Mouse (Mus musculus) limb, embryonic 13.5 days (tissue): Measurements from ENCODE around the gene Ppp2r2d. TPM values are rescaled to one million over a fixed set of nuclear protein-coding genes. Genes with fewer than 3 reads are reported as not detected.

Source experiments
- ATAC-seq: fragments of 200-750 bp; cut with Nextera tagmentation; 2 replicates; pipeline ENCODE4 v1.8.0; 2017; ENCODE audit warnings: low read depth, moderate number of reproducible peaks, moderate TSS enrichment; ENCODE audit not compliant: low FRiP score
- H3K27ac ChIP-seq: fragments of 300-500 bp; sonication (generic); 2 replicates; pipeline ENCODE4 v1.5.1; 2015; ENCODE audit warnings: inconsistent platforms, mild to moderate bottlenecking, moderate library complexity
- H3K27me3 ChIP-seq: fragments of 300-500 bp; sonication (generic); 2 replicates; pipeline ENCODE4 v1.6.1; 2015; ENCODE audit warnings: mild to moderate bottlenecking, inconsistent platforms
- H3K36me3 ChIP-seq: fragments of 300-500 bp; sonication (generic); 2 replicates; pipeline ENCODE4 v1.6.1; 2015; ENCODE audit warnings: inconsistent platforms, mild to moderate bottlenecking, moderate library complexity
- H3K4me1 ChIP-seq: fragments of 300-500 bp; sonication (generic); 2 replicates; pipeline ENCODE4 v1.6.1; 2015; ENCODE audit warnings: inconsistent platforms
- H3K4me2 ChIP-seq: fragments of 300-500 bp; sonication (generic); replicated peaks from 2 replicates; pipeline ENCODE4 v1.6.1; 2015; ENCODE audit warnings: inconsistent platforms, mild to moderate bottlenecking, moderate library complexity
- H3K4me3 ChIP-seq: fragments of 300-500 bp; sonication (generic); 2 replicates; pipeline ENCODE4 v1.5.1; 2015; ENCODE audit warnings: moderate library complexity, mild to moderate bottlenecking, inconsistent platforms
- H3K9ac ChIP-seq: fragments of 300-500 bp; sonication (generic); 2 replicates; pipeline ENCODE4 v1.6.1; 2015; ENCODE audit warnings: mild to moderate bottlenecking, inconsistent platforms
- H3K9me3 ChIP-seq: fragments of 300-500 bp; sonication (generic); 2 replicates; pipeline ENCODE4 v1.6.1; 2016; ENCODE audit warnings: inconsistent platforms
- WGBS: fragments of 180-500 bp; shearing (Covaris S2); methylation state at CpG from one replicate; pipeline ENCODE4 v1.1.7; 2015; 5-methylcytosine and 5-hydroxymethylcytosine counted together
- polyA plus RNA-seq: library from polyadenylated mRNA; unstranded; fragments of >200 nt; fragmentation: Nextera tagmentation; extraction: Ambion mirVana; gene quantifications from 2 replicates; pipeline ENCODE4 v1.2.1, GENCODE M21; 2015

Ppp2r2d gene
- polyA plus RNA-seq, 1 experiment from 2014 or later: 39.7 TPM

DNA sequence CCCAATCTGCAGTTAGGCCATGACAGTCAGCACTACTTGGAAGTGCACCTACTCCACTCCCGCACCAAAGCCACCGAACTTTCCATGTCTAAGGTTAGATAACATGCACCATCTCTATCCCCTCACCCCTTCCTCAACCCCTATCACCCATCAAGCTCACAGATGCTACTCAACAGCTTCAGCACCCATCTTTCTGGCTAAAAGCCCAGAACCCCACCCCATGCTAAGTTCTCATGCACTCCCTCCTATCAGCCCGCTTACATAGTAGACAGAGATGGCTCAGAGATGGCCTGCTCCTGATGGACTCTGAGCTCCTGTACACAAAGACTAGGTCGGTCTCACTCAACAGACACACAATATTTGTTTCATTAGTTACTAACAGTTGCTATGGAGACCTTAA, 2.5 kb upstream of the Ppp2r2d start:
- Histone ChIP-seq H3K4me2 (no peak overlapping the region), H3K9ac (0 out of 2 replicates have a peak overlapping the region, but pooled peaks have one; percentile 1), H3K36me3 (peaks cover 4% of the 10 kb centered on the region; the same call in 1 of the 2 replicates), H3K4me3 (no peak overlapping the region), H3K27ac (no peak overlapping the region), H3K4me1 (peaks cover 39% of the 10 kb centered on the region), H3K27me3 (no peaks in the 10 kb centered on the region), H3K9me3 (no peaks in the 10 kb centered on the region)
- ATAC-seq: no peak
- WGBS: 89% methylated on average over 4 of the region's 4 CpGs

DNA sequence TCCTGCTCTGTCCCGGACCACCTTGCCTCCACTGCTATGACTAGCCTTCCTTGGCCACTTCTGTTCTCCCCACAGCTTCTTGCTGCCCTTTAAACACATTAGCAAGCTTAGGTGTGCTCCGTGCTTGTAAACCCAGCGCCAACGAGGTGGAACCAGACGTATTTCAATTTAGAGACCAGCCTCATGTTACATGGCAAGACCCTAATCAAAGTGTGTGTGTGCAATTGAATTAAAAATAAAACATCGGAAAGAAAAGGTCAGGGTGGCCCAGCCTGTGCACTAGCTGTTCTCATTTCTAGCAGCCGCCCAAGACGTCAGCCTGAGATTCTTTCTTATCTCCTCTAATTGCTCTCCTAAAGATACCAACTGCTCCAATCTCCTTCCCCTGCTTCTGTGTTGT, 768 bp upstream of the Ppp2r2d start:
- no peak overlapping the region; the same call in 1 of the 2 replicates for H3K27ac ChIP-seq
- peak overlapping the region; percentile 51 for H3K9ac ChIP-seq
- no peaks in the 10 kb centered on the region for H3K9me3 ChIP-seq
- WGBS: 30% methylated on average over 8 of the region's 8 CpGs
- H3K4me2 ChIP-seq: peak overlapping the region; percentile 95
- H3K4me3 ChIP-seq: peak overlapping the region; percentile 98
- peaks cover 11% of the 10 kb centered on the region for H3K36me3 ChIP-seq
- peaks cover 39% of the 10 kb centered on the region for H3K4me1 ChIP-seq
- no peaks in the 10 kb centered on the region for H3K27me3 ChIP-seq
- no peak for ATAC-seq

DNA sequence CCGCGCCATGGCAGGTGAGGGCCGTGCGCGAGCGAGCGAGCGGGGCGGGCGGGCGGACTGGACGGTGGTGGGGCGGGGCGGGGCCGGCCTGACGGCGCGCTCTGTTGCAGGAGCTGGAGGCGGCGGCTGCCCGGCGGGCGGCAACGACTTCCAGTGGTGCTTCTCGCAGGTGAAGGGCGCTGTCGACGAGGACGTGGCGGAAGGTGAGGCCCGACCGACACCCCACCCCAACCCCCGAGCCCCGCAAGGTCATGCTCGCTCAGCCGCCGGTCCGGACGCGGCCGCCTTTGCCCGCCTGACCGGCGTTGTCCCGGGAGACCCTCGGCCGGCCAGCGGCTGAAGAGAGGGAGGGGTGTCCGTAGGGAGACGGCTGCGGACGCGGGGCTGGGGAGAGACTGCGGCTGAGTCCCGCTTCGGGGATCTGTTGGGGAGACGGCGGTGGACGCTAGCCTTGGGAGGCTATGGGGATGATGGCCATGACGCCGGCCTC, 668 bp downstream of the Ppp2r2d start:
- WGBS: 0% methylated on average over 60 of the region's 61 CpGs
- Histone ChIP-seq H3K36me3 (peaks cover 16% of the 10 kb centered on the region), H3K9me3 (no peaks in the 10 kb centered on the region)

GRCm38 (mm10) chr7:138847316-138848027, 1.6 kb downstream of the Ppp2r2d start:
- H3K4me2 ChIP-seq: peak overlapping the region; percentile 95
- H3K4me1 ChIP-seq: peaks cover 33% of the 10 kb centered on the region
- peak overlapping the region; percentile 98 for H3K4me3 ChIP-seq
- no peaks in the 10 kb centered on the region for H3K9me3 ChIP-seq
- H3K36me3 ChIP-seq: peaks cover 22% of the 10 kb centered on the region
- no peak for ATAC-seq
- peak overlapping the region; percentile 98 for H3K9ac ChIP-seq
- no peaks in the 10 kb centered on the region for H3K27me3 ChIP-seq
- no peak overlapping the region for H3K27ac ChIP-seq
- 46% methylated on average over 13 of the region's 13 CpGs for whole genome bisulfite sequencing

More for the DNA sequence above, 668 bp downstream of the Ppp2r2d start:
- Histone ChIP-seq H3K27me3 (no peaks in the 10 kb centered on the region), H3K9ac (peak overlapping the region; percentile 98), H3K4me3 (peak overlapping the region; percentile 98), H3K27ac (peak overlapping the region; percentile 93), H3K4me2 (peak overlapping the region; percentile 95), H3K4me1 (peaks cover 33% of the 10 kb centered on the region)
- ATAC-seq: peak; percentile 83

DNA sequence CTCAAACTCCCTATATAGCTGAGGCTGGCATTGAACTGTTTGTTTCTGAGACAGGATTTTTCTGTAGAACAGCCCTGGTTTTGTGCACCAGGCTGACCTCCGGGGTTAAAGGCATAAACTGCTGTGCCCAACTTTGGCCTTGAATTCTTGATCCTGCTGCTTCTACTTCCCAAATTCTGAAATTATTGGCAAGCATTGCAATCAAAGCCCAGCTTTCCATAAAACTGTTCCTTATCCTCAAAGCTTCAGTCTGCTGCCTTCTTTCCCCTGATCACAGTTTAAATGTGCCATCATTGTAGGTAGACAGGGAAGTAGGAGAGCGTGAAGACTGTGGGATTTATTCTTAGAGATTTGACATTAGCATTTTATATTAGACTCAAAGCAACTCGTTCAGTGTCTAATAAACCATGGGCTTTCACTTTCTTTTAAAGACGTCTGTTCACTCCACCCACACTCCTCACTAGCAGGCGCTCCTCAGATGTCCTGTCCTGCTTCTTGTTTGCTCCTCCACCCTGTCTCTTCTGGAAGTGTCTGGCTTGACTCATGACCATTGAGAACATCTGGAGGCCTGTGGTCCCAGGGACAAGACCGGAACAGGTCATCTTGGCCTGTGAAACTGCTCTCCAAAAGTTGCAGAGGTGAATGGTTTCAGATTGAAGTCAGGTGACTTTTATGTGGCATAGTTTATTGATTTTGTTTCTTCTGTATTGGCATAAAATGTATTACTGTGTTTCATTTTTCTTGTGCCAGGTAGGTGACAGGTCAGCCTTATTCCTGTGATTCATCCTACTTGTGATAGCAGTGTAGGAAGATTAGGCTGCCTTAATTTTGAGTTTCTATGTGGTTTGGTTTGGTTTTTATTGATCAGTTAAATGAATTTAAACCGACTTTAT, 2.4 kb downstream of the Ppp2r2d start:
- Histone ChIP-seq H3K27me3 (no peaks in the 10 kb centered on the region), H3K4me2 (peak overlapping the region; percentile 95), H3K9ac (peak overlapping the region; percentile 98), H3K9me3 (no peaks in the 10 kb centered on the region), H3K36me3 (peaks cover 30% of the 10 kb centered on the region), H3K27ac (no peak overlapping the region), H3K4me3 (peak overlapping the region; percentile 98), H3K4me1 (peaks cover 32% of the 10 kb centered on the region)
- ATAC-seq: no peak
- 76% methylated on average over 7 of the region's 7 CpGs for WGBS

- Histone ChIP-seq H3K27ac (no peak overlapping the region), H3K4me2 (no peak overlapping the region)
Observed at GRCm38 (mm10) chr7:138850083-138850482, 4.2 kb downstream of the Ppp2r2d start.

GRCm38 (mm10) chr7:138853417-138854031, 7.6 kb downstream of the Ppp2r2d start:
- Histone ChIP-seq H3K9me3 (no peaks in the 10 kb centered on the region), H3K4me1 (peaks cover 10% of the 10 kb centered on the region), H3K36me3 (peaks cover 56% of the 10 kb centered on the region), H3K4me3 (no peak overlapping the region), H3K27ac (no peak overlapping the region), H3K9ac (no peak overlapping the region), H3K4me2 (no peak overlapping the region), H3K27me3 (no peaks in the 10 kb centered on the region)
- ATAC-seq: no peak
- WGBS: 98% methylated on average over 4 of the region's 4 CpGs

More at GRCm38 (mm10) chr7:138850083-138850482, 4.2 kb downstream of the Ppp2r2d start:
- peaks cover 21% of the 10 kb centered on the region for H3K4me1 ChIP-seq
- no peak overlapping the region for H3K4me3 ChIP-seq
- H3K27me3 ChIP-seq: no peaks in the 10 kb centered on the region
- no peak for ATAC-seq
- no peak overlapping the region for H3K9ac ChIP-seq
- H3K36me3 ChIP-seq: peaks cover 40% of the 10 kb centered on the region
- H3K9me3 ChIP-seq: no peaks in the 10 kb centered on the region

DNA sequence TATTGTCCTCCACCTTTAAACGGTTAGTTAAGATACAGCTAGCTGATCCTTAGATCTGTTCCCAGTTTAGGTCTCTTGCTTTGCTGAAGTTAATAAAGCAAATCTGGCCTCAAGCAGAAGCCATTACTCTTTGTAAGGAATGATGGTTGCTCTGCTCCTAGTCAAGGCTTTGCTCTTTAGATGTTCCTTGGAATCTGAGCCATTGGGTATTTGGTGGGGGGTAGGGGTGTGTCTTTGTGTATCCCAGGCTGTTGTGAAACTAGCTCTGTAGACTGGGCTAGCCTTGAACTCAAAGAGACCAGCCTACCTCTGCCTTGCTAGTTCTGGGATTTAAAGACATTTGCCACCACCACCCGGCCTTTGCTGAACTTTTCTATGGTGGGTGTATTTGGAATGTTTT, 8.3 kb downstream of the Ppp2r2d start:
- no peak overlapping the region for H3K4me2 ChIP-seq
- no peak for ATAC-seq
- peaks cover 9% of the 10 kb centered on the region; the same call in 1 of the 2 replicates for H3K4me1 ChIP-seq
- no peaks in the 10 kb centered on the region for H3K9me3 ChIP-seq
- no peak overlapping the region for H3K27ac ChIP-seq
- no peak overlapping the region for H3K9ac ChIP-seq
- peaks cover 56% of the 10 kb centered on the region for H3K36me3 ChIP-seq
- 89% methylated on average over 2 of the region's 2 CpGs for WGBS
- H3K27me3 ChIP-seq: no peaks in the 10 kb centered on the region
- H3K4me3 ChIP-seq: no peak overlapping the region

DNA sequence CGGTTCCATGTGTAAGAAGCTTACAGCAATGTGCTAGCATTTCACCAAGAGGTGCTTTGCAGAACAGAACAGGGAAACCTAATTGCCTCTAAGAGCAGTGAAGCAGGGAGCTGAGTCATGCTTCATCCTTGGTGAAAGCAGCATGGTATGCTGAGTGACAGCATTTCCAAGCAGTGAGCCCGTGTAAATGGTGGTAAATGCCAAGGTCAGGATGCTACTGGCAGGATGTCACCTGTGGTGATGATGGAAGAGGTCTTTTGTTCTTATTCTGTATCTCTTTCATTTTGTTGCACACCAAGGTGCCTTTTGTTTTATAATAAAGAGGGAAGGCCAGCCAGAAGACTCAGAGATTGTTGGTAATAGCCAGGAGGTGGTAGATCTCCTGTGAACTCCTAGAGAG, 10.8 kb downstream of the Ppp2r2d start:
- 77% methylated on average over 2 of the region's 2 CpGs for WGBS

GRCm38 (mm10) chr7:138863950-138864572, 18.2 kb downstream of the Ppp2r2d start:
- Histone ChIP-seq H3K27ac (peak overlapping the region; percentile 48; the same call in 1 of the 2 replicates), H3K27me3 (no peaks in the 10 kb centered on the region), H3K4me1 (peaks cover 18% of the 10 kb centered on the region), H3K4me2 (no peak overlapping the region), H3K4me3 (no peak overlapping the region), H3K9me3 (no peaks in the 10 kb centered on the region), H3K9ac (no peak overlapping the region), H3K36me3 (peaks cover 25% of the 10 kb centered on the region)
- 22% methylated on average over 3 of the region's 3 CpGs for WGBS
- ATAC-seq: peak; percentile 36; the same call in 1 of the 2 replicates

More for the DNA sequence above, 10.8 kb downstream of the Ppp2r2d start:
- H3K27me3 ChIP-seq: no peaks in the 10 kb centered on the region
- 0 out of 2 replicates have a peak, but pooled peaks cover 9% of the 10 kb centered on the region for H3K4me1 ChIP-seq
- H3K27ac ChIP-seq: no peak overlapping the region
- H3K36me3 ChIP-seq: peaks cover 55% of the 10 kb centered on the region
- H3K9ac ChIP-seq: no peak overlapping the region
- no peak overlapping the region for H3K4me3 ChIP-seq
- no peaks in the 10 kb centered on the region for H3K9me3 ChIP-seq
- no peak for ATAC-seq
- no peak overlapping the region for H3K4me2 ChIP-seq

DNA sequence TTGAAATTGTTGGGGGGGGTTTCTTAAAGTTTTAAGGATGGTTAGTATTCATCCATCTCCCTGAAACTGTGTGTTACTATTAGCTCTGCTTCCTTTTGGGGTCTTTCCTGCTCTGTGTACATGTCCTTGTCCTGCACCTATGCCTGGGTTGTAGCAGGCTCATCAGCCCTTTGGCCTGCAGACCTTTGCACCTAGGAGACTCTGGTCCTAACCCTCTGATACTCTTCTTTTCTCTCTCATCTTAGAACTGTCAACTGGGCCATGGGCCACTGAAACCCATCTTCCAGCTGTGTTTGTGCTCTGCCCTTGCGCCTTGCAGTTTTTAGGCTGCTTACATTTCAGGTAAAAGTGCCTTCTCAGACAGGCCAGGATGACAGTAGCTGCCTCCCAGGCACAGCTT, 18.9 kb downstream of the Ppp2r2d start:
- no peaks in the 10 kb centered on the region for H3K9me3 ChIP-seq
- peaks cover 18% of the 10 kb centered on the region for H3K4me1 ChIP-seq
- H3K9ac ChIP-seq: no peak overlapping the region
- H3K36me3 ChIP-seq: peaks cover 29% of the 10 kb centered on the region
- ATAC-seq: no peak
- H3K27ac ChIP-seq: no peak overlapping the region
- no peaks in the 10 kb centered on the region for H3K27me3 ChIP-seq
- no peak overlapping the region for H3K4me2 ChIP-seq
- no peak overlapping the region for H3K4me3 ChIP-seq
- WGBS: 94% methylated on average over 1 of the region's 1 CpGs
